Mouse (Mus musculus) liver, adult (tissue): ENCODE measurements around the gene Thap8.

Experiments used
- GATA4 ChIP-seq: IDR thresholded peaks from 2 replicates; pipeline ENCODE4 v1.6.1; 2014; ENCODE audit warnings: mild to moderate bottlenecking, low read length; ENCODE audit not compliant: insufficient replicate concordance

Gene Thap8

GRCm38 (mm10) chr7:30274383-30274782, 5.5 kb upstream of the Thap8 start:
- no peak for TF ChIP-seq GATA4

- TF ChIP-seq GATA4 = no peak
Measured at GRCm38 (mm10) chr7:30278911-30279310, 983 bp upstream of the Thap8 start.

GRCm38 (mm10) chr7:30279536-30279935, 358 bp upstream of the Thap8 start:
- no peak for TF ChIP-seq GATA4

GRCm38 (mm10) chr7:30280670-30281138, 810 bp downstream of the Thap8 start:
- no peak for TF ChIP-seq GATA4

- TF ChIP-seq GATA4 = no peak
Measured at GRCm38 (mm10) chr7:30281522-30281921, 1.6 kb downstream of the Thap8 start.

- TF ChIP-seq GATA4 = no peak
Measured at GRCm38 (mm10) chr7:30282740-30283139, 2.8 kb downstream of the Thap8 start.

- TF ChIP-seq GATA4 = no peak
Measured at GRCm38 (mm10) chr7:30286701-30287410, 7.0 kb downstream of the Thap8 start.

GRCm38 (mm10) chr7:30288046-30288445, 8.2 kb downstream of the Thap8 start:
- no peak for TF ChIP-seq GATA4

GRCm38 (mm10) chr7:30289071-30289713, 9.3 kb downstream of the Thap8 start:
- no peak for TF ChIP-seq GATA4

GRCm38 (mm10) chr7:30289714-30290399, 10.0 kb downstream of the Thap8 start:
- no peak for TF ChIP-seq GATA4

GRCm38 (mm10) chr7:30291215-30292131, 11.6 kb downstream of the Thap8 start, which contains the start of gene Clip3:
Gene Clip3 (plus strand): TSS chr7:30291728.
- TF ChIP-seq GATA4 = no peak

- TF ChIP-seq GATA4 = no peak
Measured at GRCm38 (mm10) chr7:30293795-30294194, 13.9 kb downstream of the Thap8 start.

GRCm38 (mm10) chr7:30294296-30294695, 14.4 kb downstream of the Thap8 start:
- TF ChIP-seq GATA4 = no peak

- TF ChIP-seq GATA4 = no peak
Measured at GRCm38 (mm10) chr7:30295103-30295502, 15.2 kb downstream of the Thap8 start.

GRCm38 (mm10) chr7:30296816-30297215, 16.9 kb downstream of the Thap8 start:
- TF ChIP-seq GATA4 = no peak
